Mouse (Mus musculus) liver, postnatal 0 days (tissue): ENCODE data around the gene Prss44. TPM values are rescaled to one million over a fixed set of nuclear protein-coding genes. Genes with fewer than 3 reads are reported as not detected.

Source experiments
- ATAC-seq: fragments of 200-750 bp; cut with Nextera tagmentation; 2 replicates; pipeline ENCODE4 v1.8.0; 2017; ENCODE audit warnings: mild to moderate bottlenecking, moderate library complexity
- DNase-seq: peaks from one replicate; pipeline ENCODE4 v3.0.0-alpha.2; 2016
- H3K27ac ChIP-seq: fragments of 300-500 bp; sonication (generic); 2 replicates; pipeline ENCODE4 v1.5.1; 2014; ENCODE audit warnings: antibody characterized with exemption, moderate library complexity, mild to moderate bottlenecking, low read depth
- H3K27me3 ChIP-seq: fragments of 300-500 bp; sonication (generic); 2 replicates; pipeline ENCODE4 v1.6.1; 2014; ENCODE audit warnings: low read length, control low read depth, mixed read lengths; ENCODE audit not compliant: insufficient read depth
- H3K36me3 ChIP-seq: fragments of 300-500 bp; sonication (generic); replicated peaks from 2 replicates; pipeline ENCODE4 v1.6.1; 2014; ENCODE audit warnings: mild to moderate bottlenecking, control low read depth, low read length, moderate library complexity, mixed read lengths; ENCODE audit not compliant: insufficient read depth
- H3K4me1 ChIP-seq: fragments of 300-500 bp; sonication (generic); 2 replicates; pipeline ENCODE4 v1.6.1; 2014; ENCODE audit warnings: antibody characterized with exemption, mild to moderate bottlenecking, control low read depth; ENCODE audit not compliant: insufficient read depth
- H3K4me2 ChIP-seq: fragments of 300-500 bp; sonication (generic); 2 replicates; pipeline ENCODE4 v1.6.1; 2014; ENCODE audit warnings: low read depth, mild to moderate bottlenecking, low read length, moderate library complexity, mixed read lengths
- H3K4me3 ChIP-seq: fragments of 300-500 bp; sonication (generic); 2 replicates; pipeline ENCODE4 v1.5.1; 2014; ENCODE audit warnings: low read depth, low read length
- H3K9ac ChIP-seq: fragments of 300-500 bp; sonication (generic); replicated peaks from 2 replicates; pipeline ENCODE4 v1.6.1; 2014; ENCODE audit warnings: mild to moderate bottlenecking, moderate library complexity
- H3K9me3 ChIP-seq: fragments of 300-500 bp; sonication (generic); 2 replicates; pipeline ENCODE4 v1.6.1; 2016; ENCODE audit warnings: mild to moderate bottlenecking, control low read depth, low read length, mixed read lengths
- CTCF ChIP-seq: sonication (generic); IDR thresholded peaks from 2 replicates; pipeline ENCODE4 v1.5.1; 2016; ENCODE audit warnings: antibody characterized with exemption, low read depth
- EP300 ChIP-seq: IDR thresholded peaks from 2 replicates; pipeline ENCODE4 v1.6.1; 2016; ENCODE audit warnings: antibody characterized with exemption, low read depth, mild to moderate bottlenecking
- WGBS: fragments of 180-500 bp; shearing (Covaris S2); extraction: QIAGEN DNeasy Blood & Tissue Kit; methylation state at CpG from one replicate; pipeline ENCODE4 v1.1.7; 2014; ENCODE audit not compliant: insufficient replicate concordance; 5-methylcytosine and 5-hydroxymethylcytosine counted together
- polyA plus RNA-seq: library from polyadenylated mRNA; unstranded; fragments of >200 nt; fragmentation: Nextera tagmentation; extraction: Ambion mirVana; gene quantifications from 2 replicates; pipeline ENCODE4 v1.2.1, GENCODE M21; 2015

Gene Prss44
- polyA plus RNA-seq, 1 experiment from 2014 or later, result not detected

- TF ChIP-seq CTCF (no peak), EP300 (no peak)
- Histone ChIP-seq H3K9ac (no peak overlapping the region), H3K9me3 (no peaks in the 10 kb centered on the region), H3K4me1 (no peaks in the 10 kb centered on the region), H3K27ac (no peak overlapping the region), H3K36me3 (no peaks in the 10 kb centered on the region), H3K4me3 (no peak overlapping the region), H3K4me2 (no peak overlapping the region), H3K27me3 (no peaks in the 10 kb centered on the region)
- ATAC-seq, result no peak
- DNase-seq, result no peak
- WGBS, result 59% methylated on average over 4 of the region's 4 CpGs
These were observed 11.6 kb downstream of the Prss44 start for GRCm38 (mm10) chr9:110825426-110825825.

GRCm38 (mm10) chr9:110825832-110826231 is 12.0 kb downstream of the Prss44 start:
- 25% methylated on average over 7 of the region's 7 CpGs for WGBS
- DNase-seq (no peak), ATAC-seq (no peak)
- H3K4me1 ChIP-seq, result no peaks in the 10 kb centered on the region
- H3K27ac ChIP-seq, result no peak overlapping the region
- H3K36me3 ChIP-seq, result no peaks in the 10 kb centered on the region
- no peak for TF ChIP-seq CTCF
- TF ChIP-seq EP300, result no peak
- no peak overlapping the region for H3K9ac ChIP-seq
- no peaks in the 10 kb centered on the region for H3K9me3 ChIP-seq
- H3K4me2 ChIP-seq, result no peak overlapping the region
- no peaks in the 10 kb centered on the region for H3K27me3 ChIP-seq
- H3K4me3 ChIP-seq, result no peak overlapping the region

- Histone ChIP-seq H3K9me3 (no peaks in the 10 kb centered on the region), H3K27me3 (no peaks in the 10 kb centered on the region), H3K4me3 (no peak within 1 kb of the TSS), H3K9ac (no peak within 1 kb of the TSS), H3K36me3 (no peaks in the 10 kb centered on the region), H3K27ac (no peak within 1 kb of the TSS), H3K4me1 (no peaks in the 10 kb centered on the region), H3K4me2 (no peak within 1 kb of the TSS)
- DNase-seq (no peak), ATAC-seq (no peak)
- WGBS, result 66% methylated on average over 3 of the region's 3 CpGs
- no peak for TF ChIP-seq EP300
- no peak for TF ChIP-seq CTCF
These were observed 12.6 kb downstream of the Prss44 start, which contains the start of gene Prss43 for GRCm38 (mm10) chr9:110826390-110826789. Prss43 (plus strand) TSS chr9:110826690.

DNA sequence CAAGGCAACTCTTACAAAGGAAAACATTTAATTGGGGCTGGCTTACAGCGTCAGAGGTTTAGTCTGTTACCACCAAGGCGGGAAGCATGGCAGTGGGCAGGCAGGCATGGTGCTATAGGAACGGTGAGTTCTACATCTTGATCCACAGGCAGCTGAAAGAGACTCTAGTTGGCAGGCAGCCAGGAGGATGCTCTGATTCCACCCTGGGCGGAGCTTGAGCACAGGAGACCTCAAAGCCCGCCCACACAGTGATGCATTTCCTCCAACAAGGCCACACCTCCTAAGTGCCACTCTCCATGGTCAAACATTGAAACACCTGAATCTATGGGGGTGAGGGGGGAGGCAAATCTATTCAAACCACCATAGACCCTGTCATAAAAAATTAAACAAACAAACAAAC is 19.2 kb downstream of the Prss44 start:
- Histone ChIP-seq H3K9me3 (no peaks in the 10 kb centered on the region), H3K4me1 (no peaks in the 10 kb centered on the region), H3K27me3 (no peaks in the 10 kb centered on the region), H3K9ac (no peak overlapping the region), H3K4me2 (no peak overlapping the region), H3K4me3 (no peak overlapping the region), H3K36me3 (no peaks in the 10 kb centered on the region), H3K27ac (no peak overlapping the region)
- TF ChIP-seq EP300, result no peak
- no peak for TF ChIP-seq CTCF
- ATAC-seq, result no peak
- WGBS, result 67% methylated on average over 5 of the region's 5 CpGs
- peak; percentile 42 for DNase-seq

DNA sequence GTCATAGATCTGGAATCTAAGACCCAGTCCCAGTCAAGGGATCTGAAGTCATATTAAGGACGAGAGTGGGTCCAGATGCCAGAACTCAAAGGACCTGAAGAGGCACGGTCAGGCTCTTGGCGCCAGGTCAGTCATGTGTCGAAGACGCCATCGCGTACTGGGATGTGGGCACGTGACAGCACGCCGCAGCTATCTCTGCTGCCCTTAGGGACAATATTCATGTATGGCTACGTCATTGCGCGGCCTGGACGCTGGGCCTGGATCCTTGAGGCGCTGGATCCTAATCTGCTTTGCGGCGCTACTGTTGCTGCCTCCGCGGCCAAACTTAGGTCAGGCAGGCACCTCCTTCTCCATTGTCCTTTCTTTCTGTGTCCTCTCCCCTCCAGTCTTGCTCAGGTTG is 20.6 kb downstream of the Prss44 start, which contains the start of gene Prss45:
Gene Prss45 (plus strand): TSS at position 178 of the 400 bp plus-strand sequence.
- Histone ChIP-seq H3K27me3 (no peaks in the 10 kb centered on the region), H3K4me2 (no peak within 1 kb of the TSS), H3K9me3 (no peaks in the 10 kb centered on the region), H3K9ac (no peak within 1 kb of the TSS), H3K4me1 (no peaks in the 10 kb centered on the region), H3K4me3 (no peak within 1 kb of the TSS), H3K36me3 (no peaks in the 10 kb centered on the region), H3K27ac (no peak within 1 kb of the TSS)
- TF ChIP-seq CTCF, result no peak
- no peak for TF ChIP-seq EP300
- ATAC-seq (no peak), DNase-seq (no peak)
- 74% methylated on average over 19 of the region's 19 CpGs for WGBS

GRCm38 (mm10) chr9:110834961-110835360 is 21.2 kb downstream of the Prss44 start:
- 44% methylated on average over 10 of the region's 10 CpGs for WGBS
- ATAC-seq (no peak), DNase-seq (no peak)
- no peak for TF ChIP-seq EP300
- no peak for TF ChIP-seq CTCF
- H3K27me3 ChIP-seq, result no peaks in the 10 kb centered on the region
- no peak overlapping the region for H3K4me3 ChIP-seq
- H3K36me3 ChIP-seq, result no peaks in the 10 kb centered on the region
- H3K27ac ChIP-seq, result no peak overlapping the region
- no peaks in the 10 kb centered on the region for H3K9me3 ChIP-seq
- H3K4me2 ChIP-seq, result no peak overlapping the region
- H3K9ac ChIP-seq, result no peak overlapping the region
- no peaks in the 10 kb centered on the region for H3K4me1 ChIP-seq

DNA sequence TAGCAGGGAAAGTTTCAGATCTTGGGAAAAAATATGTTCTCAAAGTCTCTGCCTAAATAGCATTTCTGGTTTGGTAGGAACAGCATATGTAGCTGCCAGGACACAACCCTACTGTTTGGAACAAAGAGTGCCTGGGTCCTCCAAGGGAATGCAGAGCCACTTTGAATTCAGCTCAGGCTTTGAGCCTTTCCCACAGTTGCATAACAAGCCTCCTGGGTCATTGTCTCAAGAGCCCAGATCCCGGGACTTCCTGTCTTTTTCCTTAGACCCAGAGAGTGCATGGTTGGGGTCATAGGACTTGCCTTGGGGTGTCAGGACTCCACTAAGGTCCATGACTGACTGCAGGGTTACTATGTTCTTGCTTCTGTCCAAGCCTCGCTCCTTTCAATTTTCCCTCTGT is 22.3 kb downstream of the Prss44 start:
- Histone ChIP-seq H3K27me3 (no peaks in the 10 kb centered on the region), H3K4me3 (no peak overlapping the region), H3K9ac (no peak overlapping the region), H3K9me3 (no peaks in the 10 kb centered on the region), H3K27ac (no peak overlapping the region), H3K4me1 (peaks cover 4% of the 10 kb centered on the region), H3K4me2 (no peak overlapping the region), H3K36me3 (no peaks in the 10 kb centered on the region)
- ATAC-seq (no peak), DNase-seq (no peak)
- 64% methylated on average over 2 of the region's 2 CpGs for WGBS
- no peak for TF ChIP-seq CTCF
- no peak for TF ChIP-seq EP300
